Mouse (Mus musculus) cortical plate, adult 2 months (tissue): ENCODE results near the gene Ltb4r2.

Experiments
- CTCF ChIP-seq: fragments of 200-500 bp; IDR thresholded peaks from 2 replicates; pipeline ENCODE4 v1.5.1; 2011; ENCODE audit warnings: mild to moderate bottlenecking, control low read depth, low read length; ENCODE audit not compliant: insufficient read depth; ENCODE audit errors: extremely low read depth
- POLR2A ChIP-seq: fragments of 200-500 bp; IDR thresholded peaks from 2 replicates; pipeline ENCODE4 v1.6.1; 2011; ENCODE audit warnings: mild to moderate bottlenecking, low read length, control low read depth; ENCODE audit not compliant: insufficient read depth; ENCODE audit errors: extremely low read depth

DNA sequence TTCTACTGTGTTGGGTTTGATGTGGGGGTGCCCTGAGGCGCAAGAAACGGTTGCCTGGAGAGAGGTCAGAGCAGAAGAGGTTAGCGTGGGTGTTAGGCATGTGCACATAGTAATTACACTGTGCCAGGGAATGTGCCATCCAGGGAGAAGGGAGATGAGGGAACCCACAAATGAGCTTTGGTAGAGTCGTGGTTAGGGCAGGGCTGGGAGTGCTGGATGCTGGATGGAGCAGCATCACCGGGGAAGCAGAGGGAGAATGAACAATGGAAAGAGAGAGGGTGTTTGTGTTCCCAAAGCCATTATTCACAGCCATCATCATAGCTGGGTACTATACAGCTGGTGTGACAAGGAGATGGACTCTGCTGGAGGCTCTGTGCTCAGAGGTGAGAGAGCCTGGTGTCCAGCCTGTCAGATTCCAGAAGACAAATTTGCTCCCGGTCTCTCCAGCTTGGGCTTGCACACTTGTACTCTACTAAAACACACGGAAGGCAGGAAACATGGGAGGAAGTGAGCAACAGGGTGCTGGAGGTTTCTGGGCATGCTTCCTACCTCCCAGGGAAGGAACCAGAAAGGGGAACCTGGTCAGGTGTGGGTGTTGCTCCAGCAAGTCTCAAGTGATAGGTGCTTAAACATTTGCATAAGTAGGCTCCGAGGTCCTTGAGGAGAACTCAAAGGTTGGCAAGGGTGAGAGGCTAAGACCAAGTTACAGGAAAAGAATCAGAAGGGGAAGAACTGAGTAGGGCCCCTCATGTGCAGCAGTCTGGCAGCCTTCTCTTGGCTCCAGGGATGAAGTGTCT lies 33.1 kb upstream of the Ltb4r2 start:
- no peak for TF ChIP-seq POLR2A
- no peak for TF ChIP-seq CTCF
